Mouse (Mus musculus): Measurements from ENCODE around the gene Ager.

- TF ChIP-seq POLR2A (IDR thresholded peaks at IDR 0.05; ENCODE audit: low read depth, low read length), result no peak
- TF ChIP-seq CTCF (conservative IDR thresholded peaks at IDR 0.05; ENCODE audit: insufficient read depth, insufficient read length, low read depth, low read length), result no peak
Measured at GRCm38 (mm10) chr17:34568421-34568820, 29.2 kb upstream of the Ager start.
